Mouse (Mus musculus): Measurements from ENCODE around the gene Cacna1h. TPM values are rescaled to one million over a fixed set of nuclear protein-coding genes. Genes with fewer than 3 reads are reported as not detected.

Cacna1h gene
- total and polyA plus RNA-seq, 3 experiments, result 0.22 TPM; not detected in 2

DNA sequence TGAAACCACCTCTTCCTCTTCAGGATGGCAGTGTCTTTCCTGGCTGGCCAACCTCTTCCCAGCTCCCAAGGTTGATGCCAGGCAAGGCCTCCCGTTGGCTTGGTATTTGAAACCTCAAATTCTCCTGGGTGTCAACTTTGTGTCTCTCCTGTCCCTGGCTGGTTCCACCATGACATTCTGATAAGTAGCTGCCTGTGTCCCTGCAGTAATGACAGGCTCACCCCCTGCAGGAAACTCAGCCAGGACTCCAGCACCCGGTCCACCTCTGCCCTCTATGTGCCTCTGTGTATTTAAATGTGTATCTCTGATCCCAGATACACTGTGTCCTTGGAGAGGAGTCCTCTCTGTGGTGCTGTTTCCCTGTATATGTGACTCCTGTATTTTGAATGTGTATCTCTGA lies 32.7 kb upstream of the Cacna1h start:
- Histone ChIP-seq H3K27me3 (ENCODE audit: insufficient read depth, low read length) (peaks cover 40% of the 10 kb centered on the region), H3K4me1 (ENCODE audit: insufficient read depth, low read depth, low read length) (peaks cover 23% of the 10 kb centered on the region), H3K36me3 (replicated peaks) (no peaks in the 10 kb centered on the region), H3K9me3 (replicated peaks) (no peaks in the 10 kb centered on the region), H3K4me3 (ENCODE audit: low read depth, low read length) (no peak overlapping the region)
- DNase-seq (ENCODE audit: low spot score) (no peak), ATAC-seq (ENCODE audit: extremely low read depth, insufficient number of reproducible peaks, low FRiP score, poor library complexity, severe bottlenecking) (no peak)
- TF ChIP-seq GATA1 (IDR thresholded peaks at IDR 0.05; ENCODE audit: borderline replicate concordance, low read length) (no peak), CTCF (IDR thresholded peaks at IDR 0.05; ENCODE audit: low read depth, low read length) (no peak), POLR2AphosphoS5 (IDR thresholded peaks at IDR 0.05; ENCODE audit: insufficient replicate concordance, low read depth, low read length) (no peak), TAL1 (conservative IDR thresholded peaks at IDR 0.05; ENCODE audit: low read depth, low read length) (no peak), GATA2 (IDR thresholded peaks at IDR 0.05; ENCODE audit: borderline replicate concordance, low read depth, low read length) (no peak)

GRCm38 (mm10) chr17:25464091-25464490 lies 30.5 kb upstream of the Cacna1h start:
- Histone ChIP-seq H3K9me3 (replicated peaks) (no peaks in the 10 kb centered on the region), H3K4me1 (ENCODE audit: insufficient read depth, low read depth, low read length) (peaks cover 23% of the 10 kb centered on the region), H3K36me3 (replicated peaks) (no peaks in the 10 kb centered on the region), H3K27me3 (ENCODE audit: insufficient read depth, low read length) (peaks cover 40% of the 10 kb centered on the region), H3K4me3 (ENCODE audit: low read depth, low read length) (no peak overlapping the region)
- DNase-seq (ENCODE audit: low spot score) (no peak), ATAC-seq (ENCODE audit: extremely low read depth, insufficient number of reproducible peaks, low FRiP score, poor library complexity, severe bottlenecking) (no peak)
- TF ChIP-seq GATA2 (IDR thresholded peaks at IDR 0.05; ENCODE audit: borderline replicate concordance, low read depth, low read length) (no peak), CTCF (IDR thresholded peaks at IDR 0.05; ENCODE audit: low read depth, low read length) (no peak), GATA1 (IDR thresholded peaks at IDR 0.05; ENCODE audit: borderline replicate concordance, low read length) (no peak)

- Histone ChIP-seq H3K36me3 (replicated peaks) (no peaks in the 10 kb centered on the region), H3K27me3 (ENCODE audit: insufficient read depth, low read length) (peaks cover 35% of the 10 kb centered on the region), H3K4me1 (ENCODE audit: insufficient read depth, low read depth, low read length) (peaks cover 23% of the 10 kb centered on the region), H3K9me3 (replicated peaks) (no peaks in the 10 kb centered on the region), H3K4me3 (ENCODE audit: low read depth, low read length) (no peak overlapping the region)
- ATAC-seq (ENCODE audit: extremely low read depth, insufficient number of reproducible peaks, low FRiP score, poor library complexity, severe bottlenecking) (no peak), DNase-seq (ENCODE audit: low spot score) (no peak)
- TF ChIP-seq CTCF (IDR thresholded peaks at IDR 0.05; ENCODE audit: low read depth, low read length) (no peak), POLR2AphosphoS5 (IDR thresholded peaks at IDR 0.05; ENCODE audit: insufficient replicate concordance, low read depth, low read length) (no peak), GATA2 (IDR thresholded peaks at IDR 0.05; ENCODE audit: borderline replicate concordance, low read depth, low read length) (no peak), TAL1 (conservative IDR thresholded peaks at IDR 0.05; ENCODE audit: low read depth, low read length) (no peak), GATA1 (IDR thresholded peaks at IDR 0.05; ENCODE audit: borderline replicate concordance, low read length) (no peak)
Observed at GRCm38 (mm10) chr17:25463326-25463945, 29.9 kb upstream of the Cacna1h start.

GRCm38 (mm10) chr17:25462236-25462875 lies 28.8 kb upstream of the Cacna1h start:
- DNase-seq (ENCODE audit: low spot score) (no peak), ATAC-seq (ENCODE audit: extremely low read depth, insufficient number of reproducible peaks, low FRiP score, poor library complexity, severe bottlenecking) (no peak)
- Histone ChIP-seq H3K27me3 (ENCODE audit: insufficient read depth, low read length) (peaks cover 32% of the 10 kb centered on the region), H3K9me3 (replicated peaks) (no peaks in the 10 kb centered on the region), H3K4me1 (ENCODE audit: insufficient read depth, low read depth, low read length) (peaks cover 23% of the 10 kb centered on the region), H3K36me3 (replicated peaks) (no peaks in the 10 kb centered on the region), H3K4me3 (ENCODE audit: low read depth, low read length) (no peak overlapping the region)
- TF ChIP-seq POLR2AphosphoS5 (IDR thresholded peaks at IDR 0.05; ENCODE audit: insufficient replicate concordance, low read depth, low read length), result no peak
- TF ChIP-seq GATA1 (IDR thresholded peaks at IDR 0.05; ENCODE audit: borderline replicate concordance, low read length), result no peak
- TF ChIP-seq GATA2 (IDR thresholded peaks at IDR 0.05; ENCODE audit: borderline replicate concordance, low read depth, low read length), result no peak
- no peak for TF ChIP-seq TAL1 (conservative IDR thresholded peaks at IDR 0.05; ENCODE audit: low read depth, low read length)
- no peak for TF ChIP-seq CTCF (IDR thresholded peaks at IDR 0.05; ENCODE audit: low read depth, low read length)

GRCm38 (mm10) chr17:25456540-25456939 lies 23.0 kb upstream of the Cacna1h start:
- Histone ChIP-seq H3K4me1 (ENCODE audit: insufficient read depth, low read depth, low read length) (no peaks in the 10 kb centered on the region), H3K9me3 (replicated peaks) (no peaks in the 10 kb centered on the region), H3K27me3 (ENCODE audit: insufficient read depth, low read length) (peaks cover 15% of the 10 kb centered on the region; the same call in 1 of the 2 replicates), H3K36me3 (replicated peaks) (no peaks in the 10 kb centered on the region), H3K4me3 (ENCODE audit: low read depth, low read length) (no peak overlapping the region)
- DNase-seq (ENCODE audit: low spot score), result no peak
- ATAC-seq (ENCODE audit: extremely low read depth, insufficient number of reproducible peaks, low FRiP score, poor library complexity, severe bottlenecking), result no peak
- TF ChIP-seq CTCF (IDR thresholded peaks at IDR 0.05; ENCODE audit: low read depth, low read length) (no peak), POLR2AphosphoS5 (IDR thresholded peaks at IDR 0.05; ENCODE audit: insufficient replicate concordance, low read depth, low read length) (no peak), GATA2 (IDR thresholded peaks at IDR 0.05; ENCODE audit: borderline replicate concordance, low read depth, low read length) (no peak), TAL1 (conservative IDR thresholded peaks at IDR 0.05; ENCODE audit: low read depth, low read length) (no peak), GATA1 (IDR thresholded peaks at IDR 0.05; ENCODE audit: borderline replicate concordance, low read length) (no peak)

GRCm38 (mm10) chr17:25454272-25454671 lies 20.7 kb upstream of the Cacna1h start, which contains the start of gene Tekt4:
Gene Tekt4, plus strand, starts transcription at chr17:25454615.
- peaks cover 15% of the 10 kb centered on the region; the same call in 1 of the 2 replicates for H3K27me3 ChIP-seq (ENCODE audit: insufficient read depth, low read length)
- no peak for DNase-seq (ENCODE audit: low spot score)

More at GRCm38 (mm10) chr17:25454272-25454671, 20.7 kb upstream of the Cacna1h start, which contains the start of gene Tekt4:
- no peak within 1 kb of the TSS for H3K4me3 ChIP-seq (ENCODE audit: low read depth, low read length)
- no peaks in the 10 kb centered on the region for H3K36me3 ChIP-seq (replicated peaks)
- no peak for TF ChIP-seq TAL1 (conservative IDR thresholded peaks at IDR 0.05; ENCODE audit: low read depth, low read length)
- no peak for TF ChIP-seq POLR2AphosphoS5 (IDR thresholded peaks at IDR 0.05; ENCODE audit: insufficient replicate concordance, low read depth, low read length)
- TF ChIP-seq GATA2 (IDR thresholded peaks at IDR 0.05; ENCODE audit: borderline replicate concordance, low read depth, low read length), result no peak
- no peak for TF ChIP-seq GATA1 (IDR thresholded peaks at IDR 0.05; ENCODE audit: borderline replicate concordance, low read length)
- no peak for TF ChIP-seq CTCF (IDR thresholded peaks at IDR 0.05; ENCODE audit: low read depth, low read length)
- no peaks in the 10 kb centered on the region for H3K9me3 ChIP-seq (replicated peaks)
- ATAC-seq (ENCODE audit: extremely low read depth, insufficient number of reproducible peaks, low FRiP score, poor library complexity, severe bottlenecking), result no peak
- no peaks in the 10 kb centered on the region for H3K4me1 ChIP-seq (ENCODE audit: insufficient read depth, low read depth, low read length)
